Mouse (Mus musculus) lung, postnatal 0 days (tissue): Measurements from ENCODE around the gene Mt4.

Source experiments
- CTCF ChIP-seq: IDR thresholded peaks from 2 replicates; pipeline ENCODE4 v1.5.1; 2016; ENCODE audit warnings: antibody characterized with exemption, mild to moderate bottlenecking
- EP300 ChIP-seq: IDR thresholded peaks from 2 replicates; pipeline ENCODE4 v1.6.1; 2016; ENCODE audit warnings: antibody characterized with exemption, mild to moderate bottlenecking, control low read depth

- TF ChIP-seq EP300, result no peak
- no peak for TF ChIP-seq CTCF
These were observed 18.1 kb upstream of the Mt4 start for GRCm38 (mm10) chr8:94118776-94119430.
